Mouse (Mus musculus) stomach, postnatal 0 days (tissue): ENCODE measurements around the gene Cryl1. TPM values are rescaled to one million over a fixed set of nuclear protein-coding genes. Genes with fewer than 3 reads are reported as not detected.

ENCODE experiments used
- ATAC-seq: fragments of 200-750 bp; cut with Nextera tagmentation; 2 replicates; pipeline ENCODE4 v1.8.0; 2017; ENCODE audit not compliant: low FRiP score, low TSS enrichment
- DNase-seq: peaks from one replicate; pipeline ENCODE4 v3.0.0-alpha.2; 2016; ENCODE audit warnings: low spot score
- H3K27ac ChIP-seq: fragments of 300-500 bp; sonication (generic); replicated peaks from 2 replicates; pipeline ENCODE4 v1.5.1; 2014; ENCODE audit warnings: mild to moderate bottlenecking, control low read depth
- H3K27me3 ChIP-seq: fragments of 300-500 bp; sonication (generic); 2 replicates; pipeline ENCODE4 v1.6.1; 2014; ENCODE audit warnings: low read length; ENCODE audit not compliant: control insufficient read depth, insufficient read depth
- H3K36me3 ChIP-seq: fragments of 300-500 bp; sonication (generic); 2 replicates; pipeline ENCODE4 v1.6.1; 2014; ENCODE audit warnings: low read length, mixed read lengths; ENCODE audit not compliant: control insufficient read depth, insufficient read depth
- H3K4me1 ChIP-seq: fragments of 300-500 bp; sonication (generic); replicated peaks from 2 replicates; pipeline ENCODE4 v1.6.1; 2014; ENCODE audit warnings: antibody characterized with exemption; ENCODE audit not compliant: control insufficient read depth, insufficient read depth
- H3K4me2 ChIP-seq: fragments of 300-500 bp; sonication (generic); replicated peaks from 2 replicates; pipeline ENCODE4 v1.6.1; 2014; ENCODE audit warnings: low read depth, mild to moderate bottlenecking, control low read depth, moderate library complexity
- H3K4me3 ChIP-seq: fragments of 300-500 bp; sonication (generic); 2 replicates; pipeline ENCODE4 v1.5.1; 2014; ENCODE audit warnings: low read depth, low read length, control low read depth
- H3K9ac ChIP-seq: fragments of 300-500 bp; sonication (generic); 2 replicates; pipeline ENCODE4 v1.6.1; 2014; ENCODE audit warnings: mild to moderate bottlenecking, low read length, control low read depth, mixed read lengths
- H3K9me3 ChIP-seq: fragments of 300-500 bp; sonication (generic); 2 replicates; pipeline ENCODE4 v1.6.1; 2016; ENCODE audit warnings: low read length; ENCODE audit not compliant: control insufficient read depth
- CTCF ChIP-seq: IDR thresholded peaks from 2 replicates; pipeline ENCODE4 v1.5.1; 2016; ENCODE audit warnings: antibody characterized with exemption, low read depth, mild to moderate bottlenecking, moderate library complexity
- EP300 ChIP-seq: optimal IDR thresholded peaks from 2 replicates; pipeline ENCODE3; 2016; ENCODE audit warnings: antibody characterized with exemption
- WGBS: fragments of 180-500 bp; shearing (Covaris S2); extraction: QIAGEN DNeasy Blood & Tissue Kit; methylation state at CpG from one replicate; pipeline ENCODE4 v1.1.7; 2014; 5-methylcytosine and 5-hydroxymethylcytosine counted together
- polyA plus RNA-seq: library from polyadenylated mRNA; unstranded; fragments of >200 nt; fragmentation: Nextera tagmentation; extraction: Ambion mirVana; gene quantifications from 2 replicates; pipeline ENCODE4 v1.2.1, GENCODE M21; 2015

Gene Cryl1
- polyA plus RNA-seq, 1 experiment from 2014 or later, result 49.8 TPM

DNA sequence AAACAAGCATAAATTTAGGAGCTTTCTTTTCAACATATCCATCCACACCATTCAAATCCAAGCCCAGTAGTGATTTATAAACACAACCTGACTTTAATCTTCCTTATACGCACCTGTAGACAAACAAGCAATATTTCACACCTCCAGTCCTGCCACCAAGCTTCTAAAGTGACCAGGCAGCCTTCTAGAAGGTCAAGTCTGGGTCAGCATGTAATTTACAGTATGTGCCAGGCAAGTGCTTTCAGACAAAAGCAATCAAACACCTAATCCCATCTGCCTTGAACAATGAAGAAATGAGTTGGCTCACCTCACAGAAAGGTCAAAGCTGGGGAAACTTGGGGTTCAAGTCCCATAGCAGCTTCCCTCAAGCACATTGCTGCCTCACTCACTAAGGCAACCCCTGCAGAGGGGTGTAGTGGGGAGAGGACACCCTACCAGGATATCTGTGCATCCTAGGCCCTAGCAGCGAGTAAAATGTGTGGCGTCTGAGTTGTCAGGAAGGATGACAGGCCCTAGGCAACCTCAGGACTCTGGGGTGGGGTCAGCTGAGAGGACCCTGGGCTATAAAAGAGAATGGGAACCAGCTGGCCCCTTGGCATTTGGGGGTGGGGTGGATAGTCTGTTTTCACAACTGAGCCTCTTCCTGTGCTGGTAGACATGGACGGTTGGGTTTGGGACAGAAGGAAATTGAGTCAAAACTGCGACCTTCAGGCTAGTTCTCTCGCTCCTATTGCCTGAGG lies 55.8 kb downstream of the Cryl1 start:
- Histone ChIP-seq H3K9ac (no peak overlapping the region), H3K4me1 (no peaks in the 10 kb centered on the region), H3K27me3 (no peaks in the 10 kb centered on the region), H3K27ac (no peak overlapping the region), H3K36me3 (no peaks in the 10 kb centered on the region), H3K4me3 (no peak overlapping the region), H3K4me2 (no peak overlapping the region), H3K9me3 (no peaks in the 10 kb centered on the region)
- TF ChIP-seq EP300 (no peak), CTCF (no peak)
- DNase-seq, result no peak
- peak; percentile 22; the same call in 1 of the 2 replicates for ATAC-seq
- 82% methylated on average over 6 of the region's 6 CpGs for WGBS

DNA sequence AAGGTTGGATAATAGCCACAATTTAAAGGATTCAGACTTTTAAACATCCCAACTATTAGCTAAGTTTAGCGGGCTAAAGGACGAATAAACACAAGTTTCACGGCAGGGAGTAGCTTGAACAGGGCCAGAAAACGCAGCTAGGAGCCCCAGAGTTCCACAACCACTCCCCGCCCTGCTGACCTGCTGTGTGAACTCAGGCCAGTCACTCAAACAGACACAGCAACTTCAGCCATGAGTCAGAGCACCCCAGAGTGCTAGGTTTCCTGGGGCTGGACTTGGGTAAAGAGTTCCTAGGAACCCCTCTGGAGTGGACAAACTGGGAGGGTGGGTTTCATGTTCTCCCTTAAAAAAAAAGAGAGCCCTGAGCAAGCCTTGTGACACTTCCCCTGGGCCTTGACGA lies 59.7 kb downstream of the Cryl1 start:
- WGBS, result 26% methylated on average over 6 of the region's 6 CpGs
- H3K27ac ChIP-seq, result no peak overlapping the region; the same call in 1 of the 2 replicates

DNA sequence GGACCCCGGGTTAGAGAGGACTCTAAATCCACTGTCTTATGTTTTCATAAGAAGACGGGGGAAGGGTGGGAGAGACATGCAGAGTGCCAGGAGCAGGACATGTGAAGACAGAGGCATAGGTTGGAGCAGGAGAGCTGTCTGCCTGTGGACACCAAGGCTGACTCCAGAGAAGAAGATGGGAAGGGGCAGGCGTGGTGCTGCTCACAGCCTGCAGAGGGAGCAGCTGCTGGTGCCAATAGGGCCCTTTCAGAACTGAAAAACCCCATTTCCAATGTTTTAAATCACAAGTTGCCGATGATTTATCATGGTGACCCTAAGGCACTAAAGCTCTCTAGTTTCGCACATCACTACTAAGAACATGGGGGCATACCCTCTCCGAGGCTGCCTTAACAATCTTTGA lies 63.5 kb downstream of the Cryl1 start:
- WGBS, result 80% methylated on average over 6 of the region's 6 CpGs

More for the DNA sequence above, 59.7 kb downstream of the Cryl1 start:
- Histone ChIP-seq H3K9ac (no peak overlapping the region), H3K4me2 (no peak overlapping the region), H3K4me1 (no peaks in the 10 kb centered on the region), H3K9me3 (no peaks in the 10 kb centered on the region), H3K4me3 (no peak overlapping the region), H3K27me3 (no peaks in the 10 kb centered on the region), H3K36me3 (no peaks in the 10 kb centered on the region)
- DNase-seq (peak; percentile 64), ATAC-seq (peak; percentile 81)
- no peak for TF ChIP-seq CTCF
- no peak for TF ChIP-seq EP300

GRCm38 (mm10) chr14:57332503-57332902 lies 65.8 kb downstream of the Cryl1 start:
- H3K9me3 ChIP-seq, result no peaks in the 10 kb centered on the region
- H3K27ac ChIP-seq, result no peak overlapping the region
- 68% methylated on average over 8 of the region's 8 CpGs for WGBS
- TF ChIP-seq CTCF (peak; percentile 26; the same call in 1 of the 2 replicates), EP300 (no peak)
- DNase-seq, result no peak
- H3K4me1 ChIP-seq, result no peaks in the 10 kb centered on the region
- no peak overlapping the region for H3K4me2 ChIP-seq
- H3K36me3 ChIP-seq, result no peaks in the 10 kb centered on the region
- ATAC-seq, result no peak
- no peak overlapping the region for H3K4me3 ChIP-seq
- H3K9ac ChIP-seq, result no peak overlapping the region
- H3K27me3 ChIP-seq, result no peaks in the 10 kb centered on the region

More for the DNA sequence above, 63.5 kb downstream of the Cryl1 start:
- no peaks in the 10 kb centered on the region for H3K27me3 ChIP-seq
- no peak overlapping the region for H3K4me3 ChIP-seq
- no peak overlapping the region for H3K4me2 ChIP-seq
- DNase-seq, result no peak
- H3K4me1 ChIP-seq, result no peaks in the 10 kb centered on the region
- no peak overlapping the region for H3K9ac ChIP-seq
- no peaks in the 10 kb centered on the region for H3K36me3 ChIP-seq
- no peak for ATAC-seq
- no peak overlapping the region for H3K27ac ChIP-seq
- TF ChIP-seq EP300 (no peak), CTCF (peak; percentile 52)
- H3K9me3 ChIP-seq, result no peaks in the 10 kb centered on the region

- Histone ChIP-seq H3K4me2 (no peak overlapping the region), H3K4me1 (no peaks in the 10 kb centered on the region), H3K27ac (no peak overlapping the region), H3K4me3 (no peak overlapping the region), H3K9ac (no peak overlapping the region), H3K36me3 (no peaks in the 10 kb centered on the region), H3K27me3 (no peaks in the 10 kb centered on the region), H3K9me3 (no peaks in the 10 kb centered on the region)
- 77% methylated on average over 10 of the region's 10 CpGs for WGBS
- TF ChIP-seq EP300 (no peak), CTCF (no peak)
- ATAC-seq (no peak), DNase-seq (no peak)
These were observed 67.2 kb downstream of the Cryl1 start for GRCm38 (mm10) chr14:57331097-57331496.

GRCm38 (mm10) chr14:57329600-57329999 lies 68.7 kb downstream of the Cryl1 start:
- Histone ChIP-seq H3K9ac (no peak overlapping the region), H3K27me3 (no peaks in the 10 kb centered on the region), H3K4me1 (no peaks in the 10 kb centered on the region), H3K9me3 (no peaks in the 10 kb centered on the region), H3K27ac (no peak overlapping the region), H3K4me3 (no peak overlapping the region), H3K4me2 (no peak overlapping the region), H3K36me3 (no peaks in the 10 kb centered on the region)
- DNase-seq (no peak), ATAC-seq (no peak)
- TF ChIP-seq CTCF, result no peak
- no peak for TF ChIP-seq EP300
- WGBS, result 83% methylated on average over 15 of the region's 15 CpGs
